Mouse (Mus musculus) CH12.LX (cell line): ENCODE results near the gene 3110009E18Rik. TPM values are rescaled to one million over a fixed set of nuclear protein-coding genes. Genes with fewer than 3 reads are reported as not detected.

Experiments
- DNase-seq: peaks from one replicate; pipeline ENCODE4 v3.0.0-alpha.2; 2013; ENCODE audit errors: extremely low read depth
- H3K27ac ChIP-seq: 2 replicates; pipeline ENCODE4 v1.5.1; 2012; ENCODE audit warnings: low read depth, mild to moderate bottlenecking, control low read depth, moderate library complexity; ENCODE audit not compliant: insufficient read depth
- H3K27me3 ChIP-seq: replicated peaks from 2 replicates; pipeline ENCODE3; 2012; ENCODE audit warnings: inconsistent platforms
- H3K36me3 ChIP-seq, 2 experiments: replicated peaks in 1 of 2; 2 replicates each; pipeline versions ENCODE3 to v1.6.1; 2012; ENCODE audit warnings: inconsistent platforms in 1 of 2, low read length in 1 of 2, mild to moderate bottlenecking in 1 of 2, mixed read lengths in 1 of 2, moderate library complexity in 1 of 2; ENCODE audit not compliant: control insufficient read depth in 1 of 2, insufficient read depth in 1 of 2
- H3K4me1 ChIP-seq, 2 experiments: 2 replicates each; pipeline ENCODE4 v1.6.1; 2012; ENCODE audit warnings: inconsistent platforms in 1 of 2, moderate library complexity in 1 of 2; ENCODE audit not compliant: insufficient read depth in 2 of 2, control insufficient read depth in 1 of 2
- H3K4me2 ChIP-seq: 2 replicates; pipeline ENCODE4 v1.6.1; 2012; ENCODE audit warnings: low read depth, mild to moderate bottlenecking, control low read depth; ENCODE audit not compliant: poor library complexity, insufficient read depth, severe bottlenecking
- H3K4me3 ChIP-seq, 3 experiments: fragments of 150-350 bp in 1 of 3; sonication (generic) in 1 of 3; replicated peaks in 1 of 3; 2 replicates each; pipeline versions ENCODE3 to v1.5.1; 2011 to 2012; ENCODE audit warnings: low read depth in 2 of 3, low read length in 2 of 3, mild to moderate bottlenecking in 2 of 3, moderate library complexity in 2 of 3, control low read depth in 1 of 3, improper control_type of control experiment in 1 of 3, inconsistent platforms in 1 of 3, mixed read lengths in 1 of 3; ENCODE audit not compliant: poor library complexity in 1 of 3
- H3K79me2 ChIP-seq: replicated peaks from 2 replicates; pipeline ENCODE4 v1.6.1; 2012; ENCODE audit warnings: mild to moderate bottlenecking, moderate library complexity; ENCODE audit not compliant: control insufficient read depth, poor library complexity, insufficient read depth, severe bottlenecking; ENCODE audit errors: extremely low read depth
- H3K9ac ChIP-seq: 2 replicates; pipeline ENCODE4 v1.6.1; 2012; ENCODE audit warnings: low read depth, mild to moderate bottlenecking, control low read depth, moderate library complexity; ENCODE audit not compliant: insufficient read depth
- H3K9me3 ChIP-seq: replicated peaks from 2 replicates; pipeline ENCODE3; 2012; ENCODE audit warnings: low read length, inconsistent platforms, mixed read lengths
- BHLHE40 ChIP-seq: IDR thresholded peaks from 2 replicates; pipeline ENCODE4 v1.6.1; 2011; ENCODE audit warnings: mild to moderate bottlenecking, low read depth, low read length, improper control_type of control experiment
- CHD1 ChIP-seq: IDR thresholded peaks from 2 replicates; pipeline ENCODE4 v1.6.1; 2012; ENCODE audit warnings: low read depth, low read length, improper control_type of control experiment, inconsistent platforms
- E2F4 ChIP-seq: IDR thresholded peaks from 2 replicates; pipeline ENCODE4 v1.6.1; 2011; ENCODE audit warnings: low read depth, low read length, improper control_type of control experiment; ENCODE audit not compliant: insufficient replicate concordance
- GABPA ChIP-seq: IDR thresholded peaks from 2 replicates; pipeline ENCODE4 v1.6.1; 2012; ENCODE audit warnings: low read depth, low read length, improper control_type of control experiment, inconsistent platforms; ENCODE audit not compliant: insufficient replicate concordance
- IRF4 ChIP-seq: IDR thresholded peaks from 2 replicates; pipeline ENCODE4 v1.6.1; 2014; ENCODE audit warnings: low read depth, mild to moderate bottlenecking, inconsistent platforms, low read length, improper control_type of control experiment
- JUND ChIP-seq: conservative IDR thresholded peaks from 2 replicates; pipeline ENCODE4 v1.6.1; 2011; ENCODE audit warnings: low read depth, low read length, improper control_type of control experiment
- MAFK ChIP-seq: IDR thresholded peaks from 2 replicates; pipeline ENCODE4 v1.6.1; 2011; ENCODE audit warnings: low read length, improper control_type of control experiment; ENCODE audit not compliant: insufficient replicate concordance
- MAX ChIP-seq: IDR thresholded peaks from 2 replicates; pipeline ENCODE4 v1.6.1; 2011; ENCODE audit warnings: low read length, improper control_type of control experiment
- MAZ ChIP-seq: IDR thresholded peaks from 2 replicates; pipeline ENCODE4 v1.6.1; 2012; ENCODE audit warnings: low read depth, mild to moderate bottlenecking, inconsistent platforms, low read length, improper control_type of control experiment, moderate library complexity
- MXI1 ChIP-seq: IDR thresholded peaks from 2 replicates; pipeline ENCODE4 v1.6.1; 2011; ENCODE audit warnings: mild to moderate bottlenecking, low read depth, low read length, improper control_type of control experiment
- NELFE ChIP-seq: IDR thresholded peaks from 2 replicates; pipeline ENCODE4 v1.6.1; 2011; ENCODE audit warnings: low read depth, low read length, improper control_type of control experiment
- POLR2A ChIP-seq: IDR thresholded peaks from 2 replicates; pipeline ENCODE4 v1.6.1; 2011; ENCODE audit warnings: low read depth, mild to moderate bottlenecking, improper control_type of control experiment, low read length
- TBP ChIP-seq: conservative IDR thresholded peaks from 2 replicates; pipeline ENCODE4 v1.6.1; 2011; ENCODE audit warnings: low read depth, low read length, improper control_type of control experiment
- UBTF ChIP-seq: IDR thresholded peaks from 2 replicates; pipeline ENCODE4 v1.6.1; 2012; ENCODE audit warnings: low read depth, mild to moderate bottlenecking, inconsistent platforms, low read length, improper control_type of control experiment, moderate library complexity
- ZC3H11A ChIP-seq: IDR thresholded peaks from 2 replicates; pipeline ENCODE4 v1.6.1; 2012; ENCODE audit warnings: low read depth, mild to moderate bottlenecking, inconsistent platforms, low read length, improper control_type of control experiment
- dilution Hi-C: fragments of 300-500 bp; cut with MboI; formaldehyde crosslinking; loops from 2 replicates; pipeline ENCODE4 v1.14.3; 2020; ENCODE audit warnings: low sequenced_read_pairs; ENCODE audit not compliant: extremely low pct_unique_long_range_greater_than_20kb, extremely low pct_ligation_motif_present
- in situ Hi-C: fragments of 300-500 bp; cut with MboI; formaldehyde crosslinking; loops from 3 replicates; pipeline ENCODE4 v1.14.3; 2019; ENCODE audit warnings: low sequenced_read_pairs, low pct_ligation_motif_present, low pct_unique_long_range_greater_than_20kb, mixed read lengths
- polyA plus RNA-seq: library from polyadenylated mRNA; unstranded; fragments of >175 nt; gene quantifications from 2 replicates; pipeline ENCODE4 v1.2.1, GENCODE M21; 2012; ENCODE audit warnings: low read depth; ENCODE audit not compliant: insufficient read length
- total RNA-seq, 2 experiments: library from RNA; depleted of rRNA; stranded (reverse); fragments of 300-350 nt in 1 of 2; fragments of >200 nt in 1 of 2; gene quantifications; 2 replicates each; pipeline ENCODE4 v1.2.3; 2012 to 2014

The 3110009E18Rik gene
- total and polyA plus RNA-seq, 3 experiments: 2.7 to 5.9 (median 4.6) TPM

DNA sequence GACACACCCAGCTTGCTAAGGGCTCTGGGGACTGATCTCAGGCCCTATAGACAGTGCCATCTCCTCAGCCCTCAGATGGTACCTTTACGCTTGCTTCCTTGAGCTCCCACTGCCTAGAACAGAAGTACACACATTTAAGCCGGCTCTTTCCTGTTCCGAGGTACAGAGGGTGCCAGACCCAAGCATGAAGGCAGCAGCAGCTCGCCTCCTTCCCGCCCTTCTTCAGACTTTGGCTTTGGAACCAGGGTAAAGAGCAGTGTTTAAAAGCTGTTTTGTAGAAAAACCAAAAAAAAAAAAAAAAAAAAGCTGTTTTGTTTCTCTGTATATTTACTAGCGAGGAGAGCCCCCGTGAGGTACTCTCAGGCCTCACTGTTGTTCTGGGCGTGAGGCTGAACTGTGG lies 9.2 kb upstream of the 3110009E18Rik start:
- Histone ChIP-seq H3K36me3 (peaks cover 42 to 59% of the 10 kb centered on the region in 2 experiments), H3K27ac (no peak overlapping the region), H3K4me2 (no peak overlapping the region), H3K4me3 (no peak overlapping the region), H3K4me1 (no peaks in the 10 kb centered on the region), H3K27me3 (no peaks in the 10 kb centered on the region), H3K9ac (no peak overlapping the region), H3K9me3 (peaks cover 22% of the 10 kb centered on the region), H3K79me2 (no peaks in the 10 kb centered on the region)
- TF ChIP-seq TBP (no peak), POLR2A (no peak), BHLHE40 (no peak), MAX (no peak), CHD1 (no peak), NELFE (no peak), JUND (no peak)
- dilution Hi-C loops (no loop called here), in situ Hi-C loops (no loop called here)
- DNase-seq: no peak

GRCm38 (mm10) chr1:120112251-120113187 lies 8.5 kb upstream of the 3110009E18Rik start:
- Histone ChIP-seq H3K79me2 (no peaks in the 10 kb centered on the region), H3K9ac (no peak overlapping the region), H3K4me3 (no peak overlapping the region), H3K4me1 (no peaks in the 10 kb centered on the region; a peak in 1 of 4 replicates), H3K9me3 (peaks cover 22% of the 10 kb centered on the region), H3K27me3 (no peaks in the 10 kb centered on the region), H3K27ac (no peak overlapping the region), H3K4me2 (no peak overlapping the region), H3K36me3 (peaks cover 42 to 65% of the 10 kb centered on the region in 2 experiments)
- dilution Hi-C loops: no loop called here
- in situ Hi-C loops: no loop called here
- no peak for TF ChIP-seq UBTF
- TF ChIP-seq MAX: no peak
- no peak for TF ChIP-seq E2F4
- TF ChIP-seq GABPA: no peak
- TF ChIP-seq MXI1: no peak
- no peak for TF ChIP-seq JUND
- TF ChIP-seq ZC3H11A: no peak
- TF ChIP-seq MAZ: no peak
- TF ChIP-seq IRF4: no peak
- no peak for TF ChIP-seq MAFK
- DNase-seq: no peak
